ENCODE assay signal across 10 mouse cellular contexts in genomic region chr11:88240736-88241353, GRCm38 (mm10). TPM values are rescaled to one million over a fixed set of nuclear protein-coding genes. Genes with fewer than 3 reads are reported as not detected.
DNase-seq lines count a peak whose midpoint lies in the region; ATAC-seq and TF ChIP-seq lines count a peak whose summit lies in the region.
"Had no signal": no experiment of that assay in that cellular context is flagged by ENCODE, and none has a peak within 500 bp of the region (broad histone marks: within the 10 kb centered on the region; RNA-seq: fewer than 3 reads in every experiment).

No protein-coding gene starts in this region.

- ATAC-seq in midbrain, embryonic 14.5 days (ENCODE audit: low FRiP score, low TSS enrichment), result peak; percentile 67; the same call in 1 of the 2 replicates

- H3K36me3 ChIP-seq in hindbrain, embryonic 10.5 days, result no peaks in the 10 kb centered on the region
- no peaks in the 10 kb centered on the region for H3K36me3 ChIP-seq in midbrain, embryonic 14.5 days (ENCODE audit: control insufficient read depth, insufficient read depth, low read length)
- H3K36me3 ChIP-seq: liver, embryonic 12.5 days had no signal

- 2% methylated on average over 10 of the region's 10 CpGs for WGBS in hindbrain, embryonic 10.5 days
- WGBS in midbrain, embryonic 14.5 days, result 3% methylated on average over 10 of the region's 10 CpGs

- TF ChIP-seq CTCF in gastrocnemius, adult 2 months (IDR thresholded peaks at IDR 0.05), result no peak

- intact Hi-C loops in gastrocnemius, adult 2 months (cut with DNase I), result no loop called here
- intact Hi-C loops in gastrocnemius, postnatal 14 days (cut with DNase I; ENCODE audit: low total_unique reads), result no loop called here
- intact Hi-C loops in left cerebral cortex, postnatal 14 days (cut with DNase I), result no loop called here

- H3K4me2 ChIP-seq in midbrain, embryonic 14.5 days (ENCODE audit: low read length), result 0 out of 2 replicates have a peak overlapping the region, but pooled peaks have one; percentile 11
- H3K4me2 ChIP-seq: liver, embryonic 12.5 days had no signal

- H3K9me3 ChIP-seq in hindbrain, embryonic 10.5 days, result no peaks in the 10 kb centered on the region
- no peaks in the 10 kb centered on the region for H3K9me3 ChIP-seq in midbrain, embryonic 14.5 days (ENCODE audit: control insufficient read depth, low read length)
- H3K9me3 ChIP-seq: liver, embryonic 12.5 days had no signal

- peak overlapping the region; percentile 75 for H3K27ac ChIP-seq in gastrocnemius, adult 2 months
- H3K27ac ChIP-seq in hindbrain, embryonic 10.5 days, result peak overlapping the region; percentile 91
- peak overlapping the region; percentile 78 for H3K27ac ChIP-seq in midbrain, embryonic 14.5 days (replicated peaks; ENCODE audit: low read depth, low read length)

- no peak for DNase-seq in gastrocnemius, adult 2 months
- DNase-seq in gastrocnemius, postnatal 14 days, result no peak
- DNase-seq in embryo, embryonic 10 days (ENCODE audit: low spot score), result peak; percentile 95
- peak; percentile 90 for DNase-seq in hindbrain, embryonic 10.5 days (ENCODE audit: low spot score)
- DNase-seq in midbrain, embryonic 14.5 days, result peak; percentile 86
- DNase-seq in right cerebral cortex, adult 18-20 months, result no peak
- no peak for DNase-seq in left cerebral cortex, postnatal 14 days (ENCODE audit: low spot score in 2 of 2)
- DNase-seq in thymus, postnatal 36 days, result no peak

- H3K27me3 ChIP-seq in hindbrain, embryonic 10.5 days (ENCODE audit: insufficient read depth, poor library complexity, severe bottlenecking), result no peaks in the 10 kb centered on the region
- H3K27me3 ChIP-seq in midbrain, embryonic 14.5 days (ENCODE audit: control insufficient read depth, insufficient read depth, low read length), result no peaks in the 10 kb centered on the region
- H3K27me3 ChIP-seq: liver, embryonic 12.5 days had no signal

- H3K4me3 ChIP-seq in gastrocnemius, adult 2 months, result no peak overlapping the region
- peak overlapping the region; percentile 21 for H3K4me3 ChIP-seq in hindbrain, embryonic 10.5 days
- no peak overlapping the region for H3K4me3 ChIP-seq in midbrain, embryonic 14.5 days (replicated peaks; ENCODE audit: low read depth, low read length)
- H3K4me3 ChIP-seq: liver, embryonic 12.5 days had no signal

- H3K4me1 ChIP-seq in hindbrain, embryonic 10.5 days (replicated peaks), result peaks cover 63% of the 10 kb centered on the region
- peaks cover 29% of the 10 kb centered on the region for H3K4me1 ChIP-seq in midbrain, embryonic 14.5 days (ENCODE audit: control insufficient read depth, insufficient read depth, low read length)

- no peak overlapping the region for H3K9ac ChIP-seq in midbrain, embryonic 14.5 days (replicated peaks; ENCODE audit: low read length)
- H3K9ac ChIP-seq: liver, embryonic 12.5 days had no signal

RNA-seq across cellular contexts. Expression of gene Mrps23, which starts 36.7 kb away (rescaled TPM):
- total RNA-seq in gastrocnemius, adult 2 months (2021), result 100 to 1,000 TPM; 122 to 144 TPM
- 100 to 1,000 TPM; 127 to 132 TPM for total RNA-seq in gastrocnemius, postnatal 14 days (2021)
- 72.2 and 74.1 TPM in 2 replicates for polyA plus RNA-seq in hindbrain, embryonic 10.5 days (2016; fragmentation: Nextera tagmentation; extraction: Ambion mirVana)
- polyA plus RNA-seq in midbrain, embryonic 14.5 days (2014; fragmentation: Nextera tagmentation; extraction: Ambion mirVana), result 67.9 and 70.0 TPM in 2 replicates
- 10 to 100 TPM; 68.6 to 75.4 TPM for total RNA-seq in left cerebral cortex, postnatal 14 days (2021)

RNA-seq across cellular contexts. Expression of gene Ccdc182, which starts 53.0 kb away (rescaled TPM):
- total RNA-seq in gastrocnemius, adult 2 months (2021), result not detected
- total RNA-seq in gastrocnemius, postnatal 14 days (2021), result not detected
- polyA plus RNA-seq in hindbrain, embryonic 10.5 days (2016; fragmentation: Nextera tagmentation; extraction: Ambion mirVana), result 7.9 and 11.8 TPM in 2 replicates
- 0.30 and 0.59 TPM in 2 replicates for polyA plus RNA-seq in midbrain, embryonic 14.5 days (2014; fragmentation: Nextera tagmentation; extraction: Ambion mirVana)
- not detected for total RNA-seq in left cerebral cortex, postnatal 14 days (2021)
- total RNA-seq: monocyte, adult 5-6 weeks had no signal

Comparison
In these comparisons a context has a peak if more than half of its experiments do, and no peak if none do; other contexts are left out.
1. DNase-seq: peak in embryo, embryonic 10 days (single experiment), hindbrain, embryonic 10.5 days (single experiment) and midbrain, embryonic 14.5 days (single experiment); none in gastrocnemius, adult 2 months (single experiment), gastrocnemius, postnatal 14 days (single experiment), right cerebral cortex, adult 18-20 months (single experiment), left cerebral cortex, postnatal 14 days (0 of 2) and thymus, postnatal 36 days (0 of 2).
2. Peak in every context shown above with its lines, with median percentiles within 50 percentile points of each other: H3K27ac ChIP-seq.